Mouse (Mus musculus): ENCODE results near the gene Ifit1bl2. TPM values are rescaled to one million over a fixed set of nuclear protein-coding genes. Genes with fewer than 3 reads are reported as not detected.
"Not testable (repeated sequence)": the region's sequence is repeated elsewhere in the genome, so short reads cannot be mapped to it uniquely, and the experiment has no call there.

The Ifit1bl2 gene
- polyA plus RNA-seq, 1 experiment from 2014 or later = 0.23 TPM

DNA sequence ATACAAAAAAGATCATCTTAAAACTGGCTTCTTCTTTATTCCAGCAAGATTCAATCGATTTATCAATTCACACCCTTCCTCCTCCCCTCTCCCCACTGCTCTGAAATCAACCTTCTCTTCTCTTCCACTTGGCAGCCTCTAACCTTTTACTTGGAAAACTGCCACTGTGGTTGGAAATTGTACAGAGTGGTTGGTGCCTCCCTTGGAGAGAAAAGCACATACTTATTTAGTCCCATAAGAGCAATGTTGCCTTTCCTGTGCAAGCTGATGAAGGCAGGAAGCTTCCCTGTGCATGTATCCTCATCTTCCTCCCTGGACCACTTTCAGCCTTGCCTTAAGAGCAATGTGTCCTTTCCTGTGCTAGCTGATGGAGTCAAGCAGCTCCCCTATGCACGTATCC is 42.2 kb downstream of the Ifit1bl2 start:
- Histone ChIP-seq H3K9ac (replicated peaks; ENCODE audit: low read depth, low read length) (no peak overlapping the region), H3K27me3 (ENCODE audit: control insufficient read depth, insufficient read depth, low read length) (no peaks in the 10 kb centered on the region), H3K4me3 (ENCODE audit: low read depth, low read length) (no peak overlapping the region), H3K9me3 (ENCODE audit: control insufficient read depth, low read length) (no peaks in the 10 kb centered on the region), H3K36me3 (ENCODE audit: control insufficient read depth, insufficient read depth, low read length) (no peaks in the 10 kb centered on the region), H3K4me2 (ENCODE audit: low read depth, low read length) (no peak overlapping the region), H3K27ac (ENCODE audit: low read depth, low read length) (no peak overlapping the region), H3K4me1 (ENCODE audit: control insufficient read depth, insufficient read depth, low read length) (no peaks in the 10 kb centered on the region)
- WGBS = 79% methylated on average over 2 of the region's 2 CpGs
- ATAC-seq (ENCODE audit: low read depth) = no peak

DNA sequence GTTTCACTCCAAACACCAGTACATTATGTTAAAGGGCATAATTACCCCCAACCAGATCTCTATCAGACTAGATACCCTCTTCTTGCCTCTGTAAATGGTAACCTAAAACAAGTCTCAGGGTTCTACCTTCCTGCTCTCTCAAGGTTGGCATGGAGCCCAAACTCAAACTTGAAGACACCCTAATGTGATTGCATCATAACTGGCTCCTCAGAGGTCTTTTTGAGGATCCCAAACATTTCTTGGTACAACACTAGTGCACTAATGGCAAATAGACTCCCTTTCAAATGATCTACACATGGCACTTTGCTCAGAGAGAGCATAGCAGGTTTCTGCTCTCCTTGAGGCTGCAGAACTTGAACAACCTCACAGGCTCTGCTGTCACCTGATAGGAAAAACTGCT is 43.7 kb downstream of the Ifit1bl2 start:
- Histone ChIP-seq H3K9me3 (ENCODE audit: control insufficient read depth, low read length) (no peaks in the 10 kb centered on the region), H3K4me1 (ENCODE audit: control insufficient read depth, insufficient read depth, low read length) (no peaks in the 10 kb centered on the region), H3K9ac (replicated peaks; ENCODE audit: low read depth, low read length) (no peak overlapping the region), H3K4me2 (ENCODE audit: low read depth, low read length) (no peak overlapping the region), H3K27me3 (ENCODE audit: control insufficient read depth, insufficient read depth, low read length) (no peaks in the 10 kb centered on the region), H3K36me3 (ENCODE audit: control insufficient read depth, insufficient read depth, low read length) (no peaks in the 10 kb centered on the region), H3K27ac (ENCODE audit: low read depth, low read length) (no peak overlapping the region), H3K4me3 (ENCODE audit: low read depth, low read length) (no peak overlapping the region)
- ATAC-seq (ENCODE audit: low read depth) = no peak

DNA sequence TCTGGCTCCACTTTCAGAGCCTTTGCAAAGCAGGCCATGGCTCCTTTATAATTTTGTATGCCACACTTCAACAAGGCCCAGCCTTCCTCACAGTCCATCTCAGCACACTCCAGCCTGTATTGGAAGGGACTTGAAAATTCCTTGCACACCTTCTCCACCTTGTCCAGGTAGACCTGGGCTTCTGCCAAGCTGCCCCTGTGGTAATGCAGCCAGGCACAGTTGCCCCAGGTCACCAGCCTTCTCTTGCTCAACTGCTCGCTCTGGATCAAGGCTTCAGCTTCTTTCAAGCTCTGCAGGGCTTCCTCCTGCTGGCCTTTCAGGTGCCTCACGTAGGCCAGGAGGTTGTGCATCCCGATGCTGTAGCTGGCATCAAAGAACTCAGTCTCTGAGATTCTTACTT is 46.0 kb downstream of the Ifit1bl2 start:
- 86% methylated on average over 3 of the region's 3 CpGs for WGBS
- not testable (repeated sequence) for H3K9ac ChIP-seq (replicated peaks; ENCODE audit: low read depth, low read length); H3K4me2 ChIP-seq (ENCODE audit: low read depth, low read length); H3K36me3 ChIP-seq (ENCODE audit: control insufficient read depth, insufficient read depth, low read length); H3K27me3 ChIP-seq (ENCODE audit: control insufficient read depth, insufficient read depth, low read length); H3K4me3 ChIP-seq (ENCODE audit: low read depth, low read length); ATAC-seq (ENCODE audit: low read depth); H3K4me1 ChIP-seq (ENCODE audit: control insufficient read depth, insufficient read depth, low read length); H3K9me3 ChIP-seq (ENCODE audit: control insufficient read depth, low read length); H3K27ac ChIP-seq (ENCODE audit: low read depth, low read length)

DNA sequence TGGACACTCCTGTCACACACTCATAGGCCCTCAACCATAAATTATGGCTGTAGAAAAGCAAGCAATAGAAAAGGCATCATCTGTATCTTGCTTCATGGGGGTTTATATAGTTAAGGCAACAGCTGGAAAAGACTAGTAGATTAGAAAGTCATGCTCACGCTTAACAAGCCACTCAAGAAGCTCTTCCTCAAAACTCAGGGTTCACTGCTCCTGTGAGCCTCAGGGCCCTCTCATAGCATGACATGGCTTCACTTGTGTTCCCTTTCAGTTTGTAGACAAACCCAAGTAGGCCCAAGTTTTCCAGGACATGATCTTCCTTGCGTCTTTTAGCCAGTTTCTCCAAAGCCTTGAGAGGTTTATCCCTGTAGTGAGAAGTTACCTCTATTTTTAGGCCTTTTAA is 47.1 kb downstream of the Ifit1bl2 start:
- 91% methylated on average over 2 of the region's 2 CpGs for WGBS
- no peaks in the 10 kb centered on the region for H3K27me3 ChIP-seq (ENCODE audit: control insufficient read depth, insufficient read depth, low read length)

DNA sequence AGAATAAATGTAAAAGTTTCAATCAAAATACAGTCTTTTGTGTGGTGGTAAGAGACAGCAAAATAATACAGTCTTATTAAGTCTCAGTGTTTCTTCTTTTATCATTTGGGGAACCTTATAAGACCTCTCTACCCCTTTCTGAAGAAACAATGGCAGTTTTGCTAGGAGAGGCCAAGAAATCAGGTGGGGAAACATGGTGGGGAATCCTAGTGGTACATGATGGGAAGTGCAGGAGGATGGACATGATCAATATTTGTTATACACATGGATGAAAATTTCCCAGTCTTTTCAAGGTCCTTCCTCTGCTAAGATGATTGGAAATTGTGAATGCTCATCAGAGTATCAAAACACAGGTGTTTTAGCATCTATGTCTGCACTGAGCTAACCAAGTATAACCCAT is 51.6 kb downstream of the Ifit1bl2 start:
- no peak for ATAC-seq (ENCODE audit: low read depth)
- no peak overlapping the region for H3K9ac ChIP-seq (replicated peaks; ENCODE audit: low read depth, low read length)
- no peaks in the 10 kb centered on the region for H3K36me3 ChIP-seq (ENCODE audit: control insufficient read depth, insufficient read depth, low read length)
- no peaks in the 10 kb centered on the region for H3K4me1 ChIP-seq (ENCODE audit: control insufficient read depth, insufficient read depth, low read length)
- H3K4me2 ChIP-seq (ENCODE audit: low read depth, low read length) = no peak overlapping the region
- H3K9me3 ChIP-seq (ENCODE audit: control insufficient read depth, low read length) = no peaks in the 10 kb centered on the region
- H3K27me3 ChIP-seq (ENCODE audit: control insufficient read depth, insufficient read depth, low read length) = no peaks in the 10 kb centered on the region
- H3K27ac ChIP-seq (ENCODE audit: low read depth, low read length) = no peak overlapping the region
- no peak overlapping the region for H3K4me3 ChIP-seq (ENCODE audit: low read depth, low read length)

More for the DNA sequence above, 47.1 kb downstream of the Ifit1bl2 start:
- ATAC-seq (ENCODE audit: low read depth) = no peak
- Histone ChIP-seq H3K4me3 (ENCODE audit: low read depth, low read length) (no peak overlapping the region), H3K27ac (ENCODE audit: low read depth, low read length) (no peak overlapping the region), H3K4me1 (ENCODE audit: control insufficient read depth, insufficient read depth, low read length) (no peaks in the 10 kb centered on the region), H3K9me3 (ENCODE audit: control insufficient read depth, low read length) (no peaks in the 10 kb centered on the region), H3K36me3 (ENCODE audit: control insufficient read depth, insufficient read depth, low read length) (no peaks in the 10 kb centered on the region), H3K4me2 (ENCODE audit: low read depth, low read length) (no peak overlapping the region), H3K9ac (replicated peaks; ENCODE audit: low read depth, low read length) (no peak overlapping the region)

DNA sequence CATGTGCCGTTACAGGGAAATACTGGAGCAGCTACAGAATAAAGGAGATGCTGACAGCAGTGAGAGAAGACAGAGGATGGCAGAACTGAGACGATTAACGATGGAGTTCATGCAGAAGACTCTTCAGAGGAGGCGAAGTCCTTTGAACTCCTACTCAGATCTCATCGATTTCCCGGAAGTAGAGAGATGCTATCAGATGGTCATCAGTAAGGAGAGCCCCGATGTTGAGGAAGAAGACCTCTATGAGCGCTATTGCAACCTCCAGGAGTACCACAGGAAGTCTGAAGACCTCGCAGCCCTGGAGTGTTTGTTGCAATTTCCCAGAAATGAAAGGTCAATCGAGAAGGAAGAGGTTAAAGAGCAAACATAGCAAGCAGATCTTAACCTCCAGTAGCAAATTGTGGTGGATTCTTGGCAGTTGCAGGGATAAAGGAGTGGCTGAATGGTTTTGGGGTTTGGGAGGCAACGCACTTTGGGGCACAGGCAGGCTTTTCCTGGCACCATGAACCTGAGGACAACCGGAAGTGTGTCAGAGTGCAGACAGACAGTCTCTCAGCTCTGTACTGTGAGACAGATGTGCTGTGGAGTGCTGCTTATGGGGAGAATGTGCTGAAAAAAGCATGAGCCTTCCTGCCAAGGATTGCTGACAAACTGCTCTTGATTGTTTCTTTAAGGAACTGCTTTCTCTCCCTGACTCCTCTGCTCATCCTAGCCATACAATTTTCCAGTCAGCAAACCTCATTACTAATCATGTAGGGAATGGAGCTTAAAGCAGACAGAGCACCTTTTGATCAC is 52.4 kb downstream of the Ifit1bl2 start:
- 87% methylated on average over 6 of the region's 12 CpGs for whole genome bisulfite sequencing
- H3K9ac ChIP-seq (replicated peaks; ENCODE audit: low read depth, low read length); H3K27ac ChIP-seq (ENCODE audit: low read depth, low read length); H3K4me3 ChIP-seq (ENCODE audit: low read depth, low read length); H3K4me1 ChIP-seq (ENCODE audit: control insufficient read depth, insufficient read depth, low read length); H3K36me3 ChIP-seq (ENCODE audit: control insufficient read depth, insufficient read depth, low read length); H3K4me2 ChIP-seq (ENCODE audit: low read depth, low read length); H3K27me3 ChIP-seq (ENCODE audit: control insufficient read depth, insufficient read depth, low read length); ATAC-seq (ENCODE audit: low read depth); H3K9me3 ChIP-seq (ENCODE audit: control insufficient read depth, low read length): not testable (repeated sequence)

DNA sequence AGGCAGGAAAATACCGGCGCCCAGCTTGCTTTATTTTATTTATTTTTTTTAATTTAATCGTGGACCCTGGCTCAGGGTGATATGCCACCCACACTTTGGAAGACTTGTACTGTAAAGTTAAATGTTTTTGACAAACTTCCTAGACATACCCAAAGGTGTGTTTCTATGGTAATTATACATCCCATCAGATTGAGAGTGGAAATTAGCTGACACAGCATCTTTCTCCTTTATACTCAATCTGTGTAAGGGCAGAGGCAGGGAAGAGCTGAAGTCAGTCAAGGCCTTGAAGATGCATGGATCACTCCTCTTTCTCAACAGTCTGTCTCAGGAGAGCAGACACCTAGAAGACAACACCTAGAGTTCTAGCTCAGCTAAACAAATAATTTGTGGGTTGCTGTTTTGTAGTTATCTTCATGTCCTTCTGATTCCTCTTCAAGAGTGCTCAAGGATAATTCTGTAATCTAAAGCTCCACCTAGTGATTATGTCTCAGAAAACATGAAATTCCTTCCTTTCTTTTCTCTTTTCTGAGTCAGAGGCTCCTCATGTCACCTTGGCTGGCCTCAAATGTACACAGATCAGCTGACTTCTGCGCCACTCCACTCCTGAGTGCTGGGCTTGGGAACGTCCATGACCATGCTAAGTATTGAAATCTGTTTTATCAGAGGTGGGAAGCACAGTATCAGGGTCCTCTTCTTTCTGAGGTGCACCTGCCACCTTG is 54.6 kb downstream of the Ifit1bl2 start:
- H3K4me2 ChIP-seq (ENCODE audit: low read depth, low read length); H3K4me1 ChIP-seq (ENCODE audit: control insufficient read depth, insufficient read depth, low read length); H3K9me3 ChIP-seq (ENCODE audit: control insufficient read depth, low read length); H3K27me3 ChIP-seq (ENCODE audit: control insufficient read depth, insufficient read depth, low read length); H3K9ac ChIP-seq (replicated peaks; ENCODE audit: low read depth, low read length); H3K36me3 ChIP-seq (ENCODE audit: control insufficient read depth, insufficient read depth, low read length); ATAC-seq (ENCODE audit: low read depth); H3K4me3 ChIP-seq (ENCODE audit: low read depth, low read length); H3K27ac ChIP-seq (ENCODE audit: low read depth, low read length): not testable (repeated sequence)
- WGBS = 78% methylated on average over 5 of the region's 5 CpGs

DNA sequence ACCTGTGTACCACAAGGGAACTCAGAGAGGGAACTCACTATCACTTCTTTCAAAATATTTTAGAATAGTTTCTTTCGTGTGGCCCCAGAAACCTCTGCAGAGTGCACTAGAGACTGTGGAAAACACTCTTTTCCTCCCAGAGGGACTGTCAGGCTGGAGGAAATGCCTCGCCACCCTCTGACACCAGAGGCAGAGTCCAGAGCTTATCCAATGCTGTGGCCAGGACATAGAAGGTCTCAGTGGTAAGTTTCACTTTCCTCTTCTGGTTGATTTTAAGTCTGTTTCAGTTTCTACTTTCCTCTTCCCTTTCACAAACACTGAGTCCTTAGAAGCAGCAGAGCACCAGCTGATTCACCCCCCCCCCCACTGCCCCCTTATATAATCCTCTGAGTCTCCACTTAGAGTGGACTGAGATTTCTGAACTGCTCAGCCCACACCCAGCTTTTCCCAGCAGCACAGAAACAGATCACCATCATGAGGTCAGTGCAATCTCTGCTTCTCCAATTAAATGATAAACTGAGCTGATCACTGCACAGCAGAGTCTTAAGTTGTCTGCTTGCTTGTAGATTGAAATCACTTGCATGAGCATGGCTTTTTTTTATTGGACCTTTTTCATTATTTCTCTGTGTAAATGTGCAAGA is 57.3 kb downstream of the Ifit1bl2 start, which contains the start of gene Ifit3:
TSS of gene Ifit3 (plus strand) at position 406 of the 641 bp plus-strand sequence.
- H3K4me2 ChIP-seq (ENCODE audit: low read depth, low read length); H3K36me3 ChIP-seq (ENCODE audit: control insufficient read depth, insufficient read depth, low read length); H3K9ac ChIP-seq (replicated peaks; ENCODE audit: low read depth, low read length); H3K4me1 ChIP-seq (ENCODE audit: control insufficient read depth, insufficient read depth, low read length); H3K27me3 ChIP-seq (ENCODE audit: control insufficient read depth, insufficient read depth, low read length); H3K4me3 ChIP-seq (ENCODE audit: low read depth, low read length); H3K9me3 ChIP-seq (ENCODE audit: control insufficient read depth, low read length); ATAC-seq (ENCODE audit: low read depth); H3K27ac ChIP-seq (ENCODE audit: low read depth, low read length): not testable (repeated sequence)
- 69% methylated on average over 2 of the region's 2 CpGs for WGBS

DNA sequence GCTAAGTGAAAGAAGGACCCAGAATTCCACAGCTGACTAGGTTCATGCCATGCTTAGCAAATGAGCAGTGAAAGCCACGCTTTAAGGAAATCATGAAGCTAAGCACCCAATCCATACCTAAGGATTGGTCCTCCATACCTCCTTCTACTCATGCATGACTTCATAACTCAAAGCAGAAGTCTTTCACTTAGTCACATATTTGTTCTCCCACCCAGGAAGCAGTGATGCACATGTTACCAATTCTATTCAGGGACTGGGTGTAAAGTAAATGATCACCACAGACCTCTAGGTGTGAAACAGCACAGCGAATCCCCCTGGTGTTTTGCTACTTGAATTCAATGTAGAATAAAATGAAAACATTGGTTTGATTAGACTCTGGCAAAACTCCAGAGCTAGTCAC is 57.8 kb downstream of the Ifit1bl2 start:
- not testable (repeated sequence) for H3K27ac ChIP-seq (ENCODE audit: low read depth, low read length); ATAC-seq (ENCODE audit: low read depth)

More for the DNA sequence above, 57.8 kb downstream of the Ifit1bl2 start:
- H3K4me3 ChIP-seq (ENCODE audit: low read depth, low read length); H3K4me1 ChIP-seq (ENCODE audit: control insufficient read depth, insufficient read depth, low read length); H3K27me3 ChIP-seq (ENCODE audit: control insufficient read depth, insufficient read depth, low read length); H3K4me2 ChIP-seq (ENCODE audit: low read depth, low read length); H3K9ac ChIP-seq (replicated peaks; ENCODE audit: low read depth, low read length); H3K36me3 ChIP-seq (ENCODE audit: control insufficient read depth, insufficient read depth, low read length); H3K9me3 ChIP-seq (ENCODE audit: control insufficient read depth, low read length): not testable (repeated sequence)
- 86% methylated on average over 2 of the region's 2 CpGs for WGBS
